Mouse (Mus musculus) MEL (cell line): ENCODE results near the gene Tiam1. TPM values are rescaled to one million over a fixed set of nuclear protein-coding genes. Genes with fewer than 3 reads are reported as not detected.

Experiments
- DNase-seq: peaks from one replicate; pipeline ENCODE4 v3.0.0; 2011; ENCODE audit warnings: low read depth, low spot score
- H3K27ac ChIP-seq: 2 replicates; pipeline ENCODE4 v1.5.1; 2012; ENCODE audit warnings: low read depth, mild to moderate bottlenecking, control low read depth, low read length, moderate library complexity; ENCODE audit not compliant: control insufficient read depth
- H3K27me3 ChIP-seq, 2 experiments: fragments of 150-350 bp in 1 of 2; sonication (generic) in 1 of 2; 2 replicates each; pipeline ENCODE4 v1.6.1; 2012; ENCODE audit warnings: low read length in 2 of 2, mild to moderate bottlenecking in 2 of 2, improper control_type of control experiment in 1 of 2, moderate library complexity in 1 of 2; ENCODE audit not compliant: insufficient read depth in 2 of 2, control insufficient read depth in 1 of 2
- H3K36me3 ChIP-seq, 2 experiments: 2 replicates each; pipeline ENCODE4 v1.6.1; 2012 to 2014; ENCODE audit warnings: low read length in 2 of 2, improper control_type of control experiment in 1 of 2, inconsistent platforms in 1 of 2, mild to moderate bottlenecking in 1 of 2; ENCODE audit not compliant: insufficient read depth in 2 of 2, control insufficient read depth in 1 of 2
- H3K4me1 ChIP-seq, 2 experiments: fragments of 150-350 bp in 1 of 2; sonication (generic) in 1 of 2; 2 replicates each; pipeline ENCODE4 v1.6.1; 2012; ENCODE audit warnings: low read length in 2 of 2, improper control_type of control experiment in 1 of 2, mild to moderate bottlenecking in 1 of 2; ENCODE audit not compliant: insufficient read depth in 2 of 2, control insufficient read depth in 1 of 2
- H3K4me3 ChIP-seq, 2 experiments: fragments of 150-350 bp in 1 of 2; sonication (generic) in 1 of 2; 2 replicates each; pipeline ENCODE4 v1.5.1; 2012; ENCODE audit warnings: low read depth in 2 of 2, low read length in 2 of 2, mild to moderate bottlenecking in 2 of 2, moderate library complexity in 2 of 2, control low read depth in 1 of 2, improper control_type of control experiment in 1 of 2; ENCODE audit not compliant: control insufficient read depth in 1 of 2, insufficient read depth in 1 of 2
- H3K79me2 ChIP-seq: 2 replicates; pipeline ENCODE4 v1.6.1; 2012; ENCODE audit warnings: mild to moderate bottlenecking, low read length, moderate library complexity; ENCODE audit not compliant: control insufficient read depth, poor library complexity, insufficient read depth
- H3K9ac ChIP-seq: 2 replicates; pipeline ENCODE4 v1.6.1; 2012; ENCODE audit warnings: low read depth, mild to moderate bottlenecking, control low read depth, low read length, moderate library complexity; ENCODE audit not compliant: control insufficient read depth, poor library complexity, severe bottlenecking
- H3K9me3 ChIP-seq: fragments of 150-350 bp; sonication (generic); replicated peaks from 2 replicates; pipeline ENCODE4 v1.6.1; 2012; ENCODE audit warnings: mild to moderate bottlenecking, low read length, improper control_type of control experiment, moderate library complexity; ENCODE audit not compliant: insufficient read depth
- CTCF ChIP-seq, 3 experiments: IDR thresholded peaks in 2 of 3; conservative IDR thresholded peaks in 1 of 3; 2 replicates each; pipeline ENCODE4 v1.5.1; 2011 to 2012; ENCODE audit warnings: low read length in 3 of 3, low read depth in 2 of 3, mild to moderate bottlenecking in 2 of 3, improper control_type of control experiment in 1 of 3, inconsistent platforms in 1 of 3, mixed read lengths in 1 of 3, moderate library complexity in 1 of 3; ENCODE audit not compliant: control insufficient read depth in 1 of 3, insufficient read depth in 1 of 3, poor library complexity in 1 of 3, severe bottlenecking in 1 of 3
- E2F4 ChIP-seq: IDR thresholded peaks from 2 replicates; pipeline ENCODE4 v1.6.1; 2011; ENCODE audit warnings: low read depth, low read length, improper control_type of control experiment, borderline replicate concordance
- ELF1 ChIP-seq: IDR thresholded peaks from 2 replicates; pipeline ENCODE4 v1.6.1; 2014; ENCODE audit warnings: low read depth, mild to moderate bottlenecking, inconsistent platforms, low read length, improper control_type of control experiment, moderate library complexity
- EP300 ChIP-seq, 2 experiments: IDR thresholded peaks; 2 replicates each; pipeline ENCODE4 v1.6.1; 2011; ENCODE audit warnings: improper control_type of control experiment in 2 of 2, low read length in 2 of 2, low read depth in 1 of 2, mild to moderate bottlenecking in 1 of 2
- GABPA ChIP-seq: IDR thresholded peaks from 2 replicates; pipeline ENCODE4 v1.6.1; 2012; ENCODE audit warnings: low read depth, mild to moderate bottlenecking, inconsistent platforms, low read length, improper control_type of control experiment, moderate library complexity
- GATA1 ChIP-seq: IDR thresholded peaks from 2 replicates; pipeline ENCODE4 v1.6.1; 2011; ENCODE audit warnings: low read depth, low read length, improper control_type of control experiment
- HCFC1 ChIP-seq: IDR thresholded peaks from 2 replicates; pipeline ENCODE4 v1.6.1; 2012; ENCODE audit warnings: low read depth, mild to moderate bottlenecking, inconsistent platforms, low read length, improper control_type of control experiment, moderate library complexity
- MAX ChIP-seq: IDR thresholded peaks from 2 replicates; pipeline ENCODE4 v1.6.1; 2011; ENCODE audit warnings: low read length, improper control_type of control experiment
- MXI1 ChIP-seq: IDR thresholded peaks from 2 replicates; pipeline ENCODE4 v1.6.1; 2011; ENCODE audit warnings: mild to moderate bottlenecking, low read depth, low read length, improper control_type of control experiment
- MYC ChIP-seq: IDR thresholded peaks from 2 replicates; pipeline ENCODE4 v1.6.1; 2011; ENCODE audit warnings: low read depth, mild to moderate bottlenecking, low read length, improper control_type of control experiment, moderate library complexity
- NELFE ChIP-seq: IDR thresholded peaks from 2 replicates; pipeline ENCODE4 v1.6.1; 2011; ENCODE audit warnings: low read depth, low read length, improper control_type of control experiment
- NRF1 ChIP-seq: IDR thresholded peaks from 2 replicates; pipeline ENCODE4 v1.6.1; 2014; ENCODE audit warnings: low read depth, mild to moderate bottlenecking, inconsistent platforms, low read length, improper control_type of control experiment, moderate library complexity; ENCODE audit not compliant: poor library complexity, insufficient read depth, severe bottlenecking
- POLR2A ChIP-seq, 2 experiments: IDR thresholded peaks; 2 replicates each; pipeline ENCODE4 v1.6.1; 2011 to 2012; ENCODE audit warnings: low read length in 2 of 2, mild to moderate bottlenecking in 2 of 2, control low read depth in 1 of 2, improper control_type of control experiment in 1 of 2, low read depth in 1 of 2, moderate library complexity in 1 of 2; ENCODE audit not compliant: control insufficient read depth in 1 of 2, insufficient read depth in 1 of 2, poor library complexity in 1 of 2
- POLR2AphosphoS2 ChIP-seq: IDR thresholded peaks from 2 replicates; pipeline ENCODE4 v1.6.1; 2011; ENCODE audit warnings: low read length, improper control_type of control experiment
- POLR2AphosphoS5 ChIP-seq: IDR thresholded peaks from 2 replicates; pipeline ENCODE4 v1.6.1; 2012; ENCODE audit warnings: low read depth, borderline replicate concordance, mild to moderate bottlenecking, inconsistent platforms, low read length, moderate library complexity, mixed read lengths
- RAD21 ChIP-seq: IDR thresholded peaks from 2 replicates; pipeline ENCODE4 v1.6.1; 2011; ENCODE audit warnings: mild to moderate bottlenecking, low read depth, low read length, improper control_type of control experiment
- RCOR1 ChIP-seq: IDR thresholded peaks from 2 replicates; pipeline ENCODE4 v1.6.1; 2012; ENCODE audit warnings: low read depth, mild to moderate bottlenecking, inconsistent platforms, low read length, improper control_type of control experiment
- SIN3A ChIP-seq: IDR thresholded peaks from 2 replicates; pipeline ENCODE4 v1.6.1; 2012; ENCODE audit warnings: low read length, improper control_type of control experiment, inconsistent platforms
- TCF12 ChIP-seq: IDR thresholded peaks from 2 replicates; pipeline ENCODE4 v1.6.1; 2014; ENCODE audit warnings: low read depth, mild to moderate bottlenecking, inconsistent platforms, low read length, improper control_type of control experiment, moderate library complexity
- UBTF ChIP-seq: IDR thresholded peaks from 2 replicates; pipeline ENCODE4 v1.6.1; 2012; ENCODE audit warnings: low read depth, mild to moderate bottlenecking, inconsistent platforms, low read length, improper control_type of control experiment, moderate library complexity, borderline replicate concordance; ENCODE audit not compliant: insufficient read depth
- ZC3H11A ChIP-seq: IDR thresholded peaks from 2 replicates; pipeline ENCODE4 v1.6.1; 2012; ENCODE audit warnings: low read depth, mild to moderate bottlenecking, inconsistent platforms, low read length, improper control_type of control experiment
- ZKSCAN1 ChIP-seq: IDR thresholded peaks from 2 replicates; pipeline ENCODE4 v1.6.1; 2012; ENCODE audit warnings: low read depth, mild to moderate bottlenecking, inconsistent platforms, low read length, improper control_type of control experiment, moderate library complexity
- ZNF384 ChIP-seq: IDR thresholded peaks from 2 replicates; pipeline ENCODE4 v1.6.1; 2012; ENCODE audit warnings: low read depth, mild to moderate bottlenecking, inconsistent platforms, low read length, improper control_type of control experiment
- polyA plus RNA-seq, 2 experiments: library from polyadenylated mRNA; stranded (reverse) in 1 of 2; unstranded in 1 of 2; fragments of >175 nt in 1 of 2; fragments of >200 nt in 1 of 2; gene quantifications; 2 replicates each; pipeline versions ENCODE4 v1.2.1 to v1.2.4; 2012; ENCODE audit warnings: low replicate concordance in 2 of 2, low read depth in 1 of 2; ENCODE audit not compliant: insufficient read length in 2 of 2, insufficient read depth in 1 of 2, missing spikeins in 1 of 2
- total RNA-seq: library from RNA; depleted of rRNA; stranded (reverse); fragments of 300-350 nt; gene quantifications from 2 replicates; pipeline ENCODE4 v1.2.3, GENCODE M21; 2012

The Tiam1 gene
- total and polyA plus RNA-seq, 3 experiments = 15.0 to 23.9 (median 19.9) TPM

DNA sequence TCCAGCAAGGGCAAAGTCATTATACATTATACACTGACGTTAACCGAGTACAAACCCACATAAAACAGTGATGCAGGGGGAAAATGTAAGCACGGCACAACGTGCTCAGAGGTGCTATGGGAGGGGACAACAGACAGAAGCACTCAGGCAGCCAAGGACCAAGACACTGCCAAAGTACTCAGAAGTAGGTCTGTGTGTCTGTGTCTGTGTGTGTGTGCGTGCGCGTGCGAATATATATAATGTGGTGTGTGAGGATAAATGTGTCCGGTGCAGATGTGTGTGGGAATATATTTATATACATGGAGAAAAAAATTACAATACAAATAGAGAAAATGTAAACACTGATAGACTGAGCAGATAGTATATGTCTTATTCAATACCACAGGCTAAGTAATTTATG lies 50.6 kb downstream of the Tiam1 start:
- Histone ChIP-seq H3K79me2 (no peaks in the 10 kb centered on the region; the same call in 1 of the 2 replicates), H3K4me1 (peaks cover 5 to 28% of the 10 kb centered on the region in 2 experiments), H3K9ac (no peak overlapping the region), H3K9me3 (no peaks in the 10 kb centered on the region), H3K36me3 (peaks cover 0 to 18% of the 10 kb centered on the region in 2 experiments; a peak in 2 of 4 replicates), H3K27ac (no peak overlapping the region), H3K27me3 (no peaks in the 10 kb centered on the region), H3K4me3 (no peak overlapping the region)
- no peak for TF ChIP-seq NRF1
- no peak for TF ChIP-seq CTCF (IDR thresholded peaks at IDR 0.05 in 2 of 3, conservative IDR thresholded peaks at IDR 0.05 in 1 of 3; ENCODE audit: control insufficient read depth in 1 of 3, insufficient read depth in 1 of 3, low read depth in 2 of 3, low read length in 3 of 3, poor library complexity in 1 of 3, severe bottlenecking in 1 of 3)
- no peak for TF ChIP-seq EP300 (IDR thresholded peaks at IDR 0.05; ENCODE audit: low read depth in 1 of 2, low read length in 2 of 2)
- no peak for TF ChIP-seq ELF1
- no peak for TF ChIP-seq SIN3A
- TF ChIP-seq E2F4 = no peak
- TF ChIP-seq ZC3H11A = no peak
- no peak for TF ChIP-seq RAD21
- TF ChIP-seq HCFC1 = no peak
- TF ChIP-seq NELFE = no peak
- no peak for TF ChIP-seq MYC
- no peak for TF ChIP-seq GABPA
- TF ChIP-seq ZNF384 = no peak
- TF ChIP-seq POLR2A (IDR thresholded peaks at IDR 0.05; ENCODE audit: control insufficient read depth in 1 of 2, insufficient read depth in 1 of 2, low read depth in 1 of 2, low read length in 2 of 2, poor library complexity in 1 of 2) = no peak
- TF ChIP-seq MAX = no peak
- no peak for DNase-seq

DNA sequence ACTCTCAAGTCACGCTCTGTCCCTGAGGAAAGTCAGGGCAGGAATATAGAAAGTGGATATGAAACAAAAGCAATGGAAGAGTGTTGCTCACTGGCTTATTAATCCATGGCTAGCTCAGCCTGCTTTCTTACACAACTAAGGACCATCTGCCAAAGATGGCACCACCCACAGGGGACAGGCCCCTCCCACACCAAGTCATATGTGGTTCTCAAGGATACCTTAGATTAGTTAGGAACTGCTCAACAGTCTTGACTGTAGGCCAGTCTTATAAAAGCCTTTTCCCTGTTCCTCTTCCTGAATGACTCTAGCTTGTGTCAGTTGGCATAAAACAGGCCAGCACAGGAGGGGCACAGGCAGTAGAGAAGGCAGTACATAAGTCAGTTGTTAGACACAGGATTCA lies 51.7 kb downstream of the Tiam1 start:
- no peak overlapping the region for H3K4me3 ChIP-seq
- no peak overlapping the region for H3K9ac ChIP-seq
- no peaks in the 10 kb centered on the region for H3K9me3 ChIP-seq
- TF ChIP-seq RCOR1 (no peak), ZKSCAN1 (no peak), POLR2AphosphoS2 (no peak), NRF1 (no peak), GABPA (no peak), GATA1 (no peak), UBTF (no peak), TCF12 (no peak), POLR2AphosphoS5 (no peak), MXI1 (no peak)
- peaks cover 5 to 28% of the 10 kb centered on the region in 2 experiments for H3K4me1 ChIP-seq
- no peaks in the 10 kb centered on the region for H3K27me3 ChIP-seq
- no peak overlapping the region for H3K27ac ChIP-seq
- peak; percentile 39 for DNase-seq
- no peaks in the 10 kb centered on the region; the same call in 1 of the 2 replicates for H3K79me2 ChIP-seq
- H3K36me3 ChIP-seq = peaks cover 0 to 18% of the 10 kb centered on the region in 2 experiments; a peak in 2 of 4 replicates
